Mouse (Mus musculus) retina, embryonic 14.5 days (tissue): ENCODE measurements around the gene Rrnad1.

ENCODE experiments used
- DNase-seq: peaks from one replicate; pipeline ENCODE4 v3.0.0-alpha.2; 2015; ENCODE audit warnings: low spot score

Rrnad1 gene

DNA sequence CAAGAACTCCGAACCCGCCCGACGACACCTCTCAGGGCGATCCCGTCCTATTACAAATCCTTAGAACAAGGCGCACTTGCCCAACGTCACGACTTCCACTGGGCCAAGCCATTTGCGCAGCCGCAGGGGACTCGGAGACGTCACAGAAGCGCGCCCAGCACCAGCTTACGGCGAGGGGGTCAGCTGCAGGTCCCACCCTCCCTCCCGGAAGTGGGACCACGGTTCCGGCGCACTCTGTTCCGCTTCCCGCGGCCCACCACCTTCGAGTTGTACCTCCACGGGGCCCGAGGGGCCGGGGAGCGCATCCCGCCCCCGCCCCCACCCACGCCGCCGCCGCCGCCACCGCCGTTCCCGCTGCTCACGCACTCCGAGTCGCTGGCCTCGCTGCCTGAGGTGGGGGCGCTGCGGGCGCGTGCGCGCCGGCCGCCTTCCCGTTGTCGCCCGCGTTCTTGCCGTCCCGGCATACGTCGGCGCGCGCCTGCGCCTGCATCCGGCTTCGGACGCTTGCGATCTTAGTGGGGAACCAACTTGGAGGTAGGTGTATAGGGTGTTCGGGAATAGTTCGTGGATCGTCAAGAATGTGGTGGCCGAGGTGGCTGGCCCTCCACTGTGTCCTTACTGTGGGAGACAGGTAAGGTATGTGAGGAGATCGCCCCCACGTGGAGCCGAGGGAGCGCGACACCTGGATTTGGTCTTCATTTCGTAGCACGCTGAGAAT, at the start of gene Rrnad1, which contains the start of gene Isg20l2:
Gene Rrnad1, minus strand, starts transcription at position 640 of the 718 bp plus-strand sequence.
Gene Isg20l2, plus strand, starts transcription at position 237 of the 718 bp plus-strand sequence.
- DNase-seq, result peak; percentile 96

GRCm38 (mm10) chr3:87980085-87980484, 49.6 kb upstream of the Rrnad1 start:
- no peak for DNase-seq

GRCm38 (mm10) chr3:87979493-87979892, 49.0 kb upstream of the Rrnad1 start:
- no peak for DNase-seq

DNA sequence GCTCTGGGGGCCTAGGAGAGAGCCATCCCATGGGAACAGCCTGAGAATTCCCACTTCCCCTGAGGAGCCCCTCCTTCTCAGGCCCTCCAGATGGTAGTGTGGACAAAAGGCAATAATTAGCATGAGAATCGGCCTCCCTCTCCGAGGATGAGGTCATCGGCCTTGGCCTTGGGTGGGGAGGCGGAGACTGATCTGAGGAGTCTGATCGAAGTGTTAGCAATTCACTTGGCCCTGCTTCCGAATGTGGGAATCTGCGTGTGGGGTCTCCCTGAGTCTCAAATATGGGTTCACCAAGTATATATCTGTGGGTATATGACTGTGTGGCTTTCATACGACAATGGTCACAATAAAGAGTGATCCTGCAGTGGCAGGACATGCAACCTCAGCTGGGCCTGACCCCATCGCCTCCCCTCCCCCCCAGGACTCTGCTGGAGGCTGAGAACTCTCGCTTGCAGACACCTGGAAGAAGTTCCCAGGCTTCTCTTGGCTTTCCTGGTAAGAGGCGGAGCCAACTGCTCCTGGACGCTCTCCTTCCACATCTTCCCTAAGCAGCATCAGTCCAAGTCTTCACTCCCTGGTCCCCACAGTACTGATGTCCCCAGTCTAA, 44.0 kb upstream of the Rrnad1 start:
- DNase-seq, result peak; percentile 84

- DNase-seq, result no peak
Observed at GRCm38 (mm10) chr3:87973593-87974380, 43.3 kb upstream of the Rrnad1 start.

- DNase-seq, result no peak
Observed at GRCm38 (mm10) chr3:87972776-87973175, 42.3 kb upstream of the Rrnad1 start.

- no peak for DNase-seq
Observed at GRCm38 (mm10) chr3:87972203-87972664, 41.7 kb upstream of the Rrnad1 start.

DNA sequence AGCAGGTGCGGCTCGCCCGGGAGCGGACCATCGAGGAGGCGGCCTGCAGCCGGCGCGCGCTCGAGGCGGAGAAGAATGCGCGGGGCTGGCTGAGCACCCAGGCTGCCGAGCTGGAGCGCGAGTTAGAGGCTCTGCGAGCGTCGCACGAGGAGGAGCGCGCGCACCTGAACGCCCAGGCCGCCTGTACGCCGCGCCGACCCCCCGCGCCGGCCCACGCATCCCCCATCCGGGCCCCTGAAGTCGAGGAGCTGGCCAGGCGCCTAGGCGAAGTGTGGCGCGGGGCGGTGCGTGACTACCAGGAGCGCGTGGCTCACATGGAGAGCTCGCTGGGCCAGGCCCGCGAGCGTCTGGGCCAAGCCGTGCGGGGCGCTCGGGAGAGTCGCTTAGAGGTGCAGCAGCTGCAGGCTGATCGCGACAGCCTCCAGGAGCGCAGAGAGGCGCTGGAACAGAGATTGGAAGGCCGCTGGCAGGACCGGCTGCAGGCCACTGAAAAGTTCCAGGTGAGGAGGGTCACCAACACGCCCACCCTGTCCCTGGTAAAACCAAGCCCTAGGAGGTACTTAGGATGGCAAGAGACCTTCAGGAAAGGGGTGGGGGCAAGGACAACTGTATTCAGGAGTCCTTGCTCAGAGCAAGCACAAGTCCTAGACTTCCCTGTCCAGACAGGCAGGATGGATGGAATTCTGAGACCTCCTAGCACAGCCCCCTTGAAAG, 41.1 kb upstream of the Rrnad1 start:
- no peak for DNase-seq

GRCm38 (mm10) chr3:87970939-87971488, 40.5 kb upstream of the Rrnad1 start, which contains the start of gene Nes:
Gene Nes (plus strand): TSS chr3:87971078.
- DNase-seq, result peak; percentile 93

DNA sequence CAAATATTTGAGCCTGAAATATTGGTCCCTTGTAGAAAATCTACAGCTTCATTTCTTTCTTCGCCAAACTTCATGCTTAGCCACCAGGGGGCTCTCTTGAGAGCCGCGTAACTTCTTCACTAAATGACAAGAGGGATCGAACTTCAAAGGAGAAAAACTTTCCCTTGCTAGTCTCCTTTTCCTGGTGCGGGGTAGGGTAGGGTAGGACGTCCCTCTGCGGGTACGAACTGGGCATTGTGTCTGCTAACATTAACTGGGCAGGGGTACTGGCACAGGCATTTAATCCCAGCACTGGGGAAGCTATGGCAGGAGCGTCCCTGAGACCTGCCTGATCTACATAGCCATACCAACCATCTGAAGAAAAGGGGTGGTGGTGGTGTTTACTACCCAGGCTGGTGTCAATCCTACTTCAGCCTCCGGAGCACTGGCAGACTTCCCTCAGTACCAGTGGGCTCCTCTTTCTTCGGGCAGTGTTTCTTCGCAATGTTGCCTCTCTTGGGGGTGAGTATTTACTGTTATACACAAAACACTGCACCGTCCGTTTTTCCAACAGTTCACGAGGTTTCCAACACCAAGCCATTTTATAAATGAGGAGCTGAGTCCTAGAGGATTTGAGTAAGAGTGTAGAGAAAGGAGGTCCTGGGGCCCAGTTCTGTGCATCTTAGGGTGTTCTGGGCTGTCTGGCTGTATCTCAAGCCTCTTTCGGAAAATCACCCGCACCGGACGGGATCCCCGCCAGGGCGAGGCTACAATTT, 39.8 kb upstream of the Rrnad1 start:
- DNase-seq, result peak; percentile 87

DNA sequence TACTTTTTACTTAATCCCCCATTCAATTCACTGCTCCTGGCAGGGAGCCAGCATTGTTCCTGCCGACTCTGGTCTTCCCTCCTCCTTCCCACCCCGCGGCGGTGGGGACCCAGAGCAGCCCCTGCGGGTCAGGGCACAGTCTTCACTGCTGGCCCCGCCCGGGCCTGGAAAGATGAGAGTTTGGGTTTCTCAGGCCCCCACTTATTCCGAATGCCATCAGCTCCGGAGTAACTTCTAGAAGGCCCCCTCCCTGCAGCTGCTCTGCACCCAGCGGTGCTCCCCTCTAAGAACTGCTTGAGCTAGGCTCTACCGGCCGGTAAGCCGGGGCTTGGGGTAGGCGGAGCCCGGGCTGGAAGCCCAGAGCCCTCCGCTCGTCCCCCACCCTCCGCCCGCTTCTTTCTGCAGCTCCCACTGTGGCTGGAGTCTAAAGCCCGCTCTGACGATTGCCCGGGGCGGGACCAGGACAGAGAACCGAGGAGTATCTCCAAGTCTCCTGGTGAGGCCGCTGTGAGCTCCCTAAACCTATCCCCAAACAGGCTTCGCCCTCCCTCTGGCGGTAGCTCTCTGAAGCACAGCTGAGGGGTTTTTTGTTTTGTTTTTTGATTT, 30.2 kb upstream of the Rrnad1 start:
- DNase-seq, result peak; percentile 97

DNA sequence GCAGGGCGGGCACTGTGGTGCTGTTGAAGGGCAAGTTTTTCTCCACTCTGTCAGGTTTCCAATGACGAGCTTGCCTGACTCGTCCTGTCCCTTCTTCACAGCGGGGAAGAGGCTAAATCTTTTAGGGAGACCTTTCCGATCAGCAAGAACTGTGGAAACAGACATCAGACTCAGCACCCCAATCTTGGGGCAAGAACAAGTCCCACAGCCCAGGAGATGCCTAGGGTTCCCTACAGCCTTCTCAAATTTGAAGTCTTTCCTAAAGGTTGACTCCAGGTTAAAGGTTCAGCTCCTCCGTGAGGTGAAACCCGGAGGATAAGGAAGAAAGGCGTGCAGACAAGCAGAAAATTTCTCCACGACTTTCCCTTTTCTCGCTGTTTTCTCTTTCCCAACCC, 29.7 kb upstream of the Rrnad1 start:
- no peak for DNase-seq

- no peak for DNase-seq
Observed at GRCm38 (mm10) chr3:87959371-87959770, 28.9 kb upstream of the Rrnad1 start.

DNA sequence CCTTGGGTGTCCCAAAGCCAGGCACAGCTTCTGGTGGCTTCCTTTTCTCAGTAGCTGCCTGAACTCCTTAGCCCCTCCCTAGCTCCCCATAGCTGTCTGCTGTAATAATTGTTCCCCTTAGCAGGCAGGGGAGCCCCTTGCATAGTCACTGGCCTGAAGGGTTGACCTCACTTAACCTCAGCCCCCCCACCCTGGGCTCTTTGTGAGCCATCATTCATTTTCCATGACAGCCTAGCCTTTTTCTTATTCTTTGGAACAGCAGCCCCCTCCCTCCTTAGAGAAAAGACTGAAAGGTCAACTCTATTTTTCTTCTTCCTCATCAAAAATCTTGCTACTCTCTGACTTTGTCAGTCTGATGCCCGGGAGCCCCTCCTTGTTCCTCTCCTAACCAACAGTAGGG, 28.4 kb upstream of the Rrnad1 start:
- no peak for DNase-seq

- no peak for DNase-seq
Observed at GRCm38 (mm10) chr3:87958476-87958875, 28.0 kb upstream of the Rrnad1 start.

- no peak for DNase-seq
Observed at GRCm38 (mm10) chr3:87958056-87958455, 27.5 kb upstream of the Rrnad1 start.

GRCm38 (mm10) chr3:87952440-87952839, 21.9 kb upstream of the Rrnad1 start:
- DNase-seq, result no peak

GRCm38 (mm10) chr3:87951946-87952345, 21.4 kb upstream of the Rrnad1 start:
- DNase-seq, result no peak

DNA sequence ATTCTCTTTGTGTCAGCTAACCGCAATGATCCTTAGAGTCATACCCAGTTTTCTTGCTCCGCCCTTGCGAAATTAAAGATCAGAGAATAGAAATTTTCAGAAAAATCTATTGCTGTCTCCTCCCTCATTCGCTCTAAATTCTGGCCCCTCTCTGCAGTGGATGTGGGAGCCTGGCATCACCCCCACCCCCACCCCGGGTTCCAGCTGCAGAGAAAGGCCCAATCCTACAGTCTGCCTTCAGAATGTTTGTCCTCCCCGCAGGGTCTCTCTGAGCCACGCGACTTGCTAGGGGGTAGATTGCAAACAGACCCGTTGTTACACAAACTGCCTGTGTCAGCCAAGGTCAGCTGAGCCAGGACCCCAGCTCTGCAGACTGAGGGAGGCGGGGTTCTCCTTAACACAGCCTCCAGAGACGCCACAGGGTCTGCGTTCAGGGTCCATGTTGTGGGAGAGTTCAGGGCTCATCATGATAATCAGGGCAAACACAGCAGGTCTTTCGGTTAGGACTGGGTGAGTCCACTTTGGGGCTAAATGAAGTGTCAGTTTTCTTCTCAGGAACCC, 19.5 kb upstream of the Rrnad1 start:
- peak; percentile 41 for DNase-seq

DNA sequence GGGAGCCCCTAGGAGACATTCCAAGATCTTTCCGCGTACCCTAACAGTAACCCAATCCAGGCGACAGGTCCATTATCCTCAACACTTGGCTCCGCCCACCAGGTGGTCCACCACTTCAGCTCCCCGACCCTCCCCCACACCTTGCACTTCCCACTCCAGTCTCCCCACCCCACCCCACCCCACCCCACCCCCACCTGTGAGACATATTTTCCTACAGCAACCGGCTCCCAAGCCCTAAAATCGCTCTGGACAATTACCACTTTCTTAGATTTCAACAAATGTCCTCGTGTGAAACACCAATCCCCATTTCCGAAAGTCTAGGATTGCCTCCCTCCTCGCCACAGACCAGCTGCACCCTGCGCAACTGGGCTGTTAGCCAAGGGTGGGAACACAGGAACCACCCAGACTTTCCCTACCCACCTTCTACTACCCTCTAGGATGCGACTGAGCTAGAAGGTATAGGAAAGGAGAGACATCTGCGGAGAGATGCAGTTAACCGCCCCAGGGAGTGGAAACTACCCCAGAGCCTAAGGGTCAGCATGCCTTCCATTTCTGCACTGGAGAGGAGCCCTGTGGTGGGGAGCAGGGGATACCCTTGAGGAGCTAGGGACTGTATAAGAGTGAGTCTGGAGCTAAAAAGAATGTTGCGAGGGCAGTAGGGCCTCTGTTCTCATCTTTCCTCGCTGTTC, 18.9 kb upstream of the Rrnad1 start:
- DNase-seq, result peak; percentile 45
